Mouse (Mus musculus) thymus, postnatal 10 days (tissue): Measurements from ENCODE around the gene Rnf208.
"Not testable (repeated sequence)": the region's sequence is repeated elsewhere in the genome, so short reads cannot be mapped to it uniquely, and the experiment has no call there.

Experiments
- DNase-seq, 2 experiments: peaks; one replicate each; pipeline ENCODE4 v3.0.0; 2021; ENCODE audit warnings: low spot score in 2 of 2

Rnf208 gene

DNA sequence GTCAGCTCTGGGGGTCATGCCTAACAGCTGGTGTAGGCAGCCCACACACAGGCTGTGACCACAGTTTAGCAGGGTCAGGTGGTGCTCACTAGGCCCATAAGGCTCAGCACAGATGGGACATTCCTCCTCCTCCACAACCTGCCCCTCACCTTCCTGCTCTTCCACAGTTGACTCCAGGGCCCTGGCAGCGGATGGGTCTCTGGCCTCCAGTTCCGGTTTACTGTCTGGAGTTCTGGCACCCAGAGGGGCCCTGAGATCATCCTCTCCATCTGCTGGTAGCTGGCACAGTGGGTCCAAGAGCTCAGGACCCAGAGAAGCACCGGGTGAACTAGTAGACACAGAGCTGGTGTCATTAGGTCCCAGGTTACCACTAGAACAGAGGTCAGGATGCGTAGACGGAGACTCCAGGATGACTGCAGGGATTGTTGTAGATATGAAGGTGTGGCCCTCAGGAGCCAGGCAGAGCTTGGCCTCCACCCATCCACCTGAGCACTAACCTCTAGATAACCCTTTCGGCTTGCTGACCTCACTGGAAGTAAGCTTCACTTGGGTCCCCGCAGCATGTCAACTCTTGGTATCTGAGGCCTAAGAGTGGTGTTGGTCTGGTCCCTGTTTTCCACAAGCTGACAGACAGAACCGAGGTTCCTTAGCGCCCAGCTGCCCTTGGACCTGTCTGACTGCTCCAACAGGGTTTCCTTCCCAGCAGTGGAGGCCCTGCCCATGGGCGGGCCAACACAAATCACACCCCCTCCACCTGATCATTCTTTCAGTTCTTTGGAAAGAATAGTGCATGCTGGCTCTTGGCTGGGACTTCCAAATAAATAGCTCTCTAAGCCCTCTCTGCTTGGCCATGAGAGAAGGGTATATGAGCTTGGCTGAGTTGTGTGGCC is 4.4 kb downstream of the Rnf208 start, which contains the start of gene AL732309.1:
Gene AL732309.1, minus strand, starts transcription at position 681 of the 890 bp plus-strand sequence.
- no peak for DNase-seq

DNA sequence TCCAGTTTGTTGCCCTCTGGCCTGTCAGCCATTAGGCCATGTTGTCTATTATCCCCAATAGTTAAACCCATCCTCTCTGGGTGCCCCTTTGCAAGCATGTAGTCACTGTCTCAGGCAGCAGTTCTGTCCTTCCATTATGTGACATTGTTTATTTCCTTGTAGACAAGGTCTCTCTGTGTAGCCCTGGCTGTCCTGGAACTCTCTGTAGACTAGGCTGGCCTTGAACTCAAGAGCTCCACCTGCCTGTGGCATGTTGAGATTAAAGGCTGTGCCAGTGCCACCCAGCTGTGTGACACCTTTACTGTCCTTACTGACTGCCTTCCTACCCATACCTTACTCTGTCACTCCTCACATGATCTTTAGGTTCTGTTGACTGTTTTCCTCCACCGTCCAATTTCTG is 10.3 kb downstream of the Rnf208 start:
- DNase-seq = no peak

DNA sequence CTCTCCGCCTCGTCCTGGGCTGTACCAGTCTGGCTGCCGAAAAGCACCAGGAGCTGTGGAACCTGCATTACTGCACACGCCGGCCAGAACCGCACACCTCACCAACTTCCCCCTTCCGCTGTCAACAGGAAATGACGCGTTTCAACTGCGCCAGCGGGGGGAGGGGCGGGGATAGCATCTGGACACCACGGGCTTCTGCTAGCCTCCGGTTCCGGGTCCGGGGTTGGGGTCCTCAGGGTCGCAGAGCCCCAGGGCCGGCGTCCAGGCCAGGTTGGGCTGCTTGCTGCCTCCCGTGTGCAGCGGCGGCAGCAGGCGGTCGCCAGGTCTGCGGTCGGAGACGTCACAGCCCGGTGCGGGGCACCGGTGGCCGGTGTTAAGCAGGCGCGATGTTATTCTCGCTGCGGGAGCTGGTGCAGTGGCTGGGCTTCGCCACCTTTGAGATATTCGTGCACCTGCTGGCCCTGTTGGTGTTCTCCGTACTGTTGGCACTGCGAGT is 13.3 kb downstream of the Rnf208 start, which contains the start of gene Tmem203:
Gene Tmem203, plus strand, starts transcription at position 156 of the 496 bp plus-strand sequence.
- DNase-seq = peak; percentile 78 to 82

DNA sequence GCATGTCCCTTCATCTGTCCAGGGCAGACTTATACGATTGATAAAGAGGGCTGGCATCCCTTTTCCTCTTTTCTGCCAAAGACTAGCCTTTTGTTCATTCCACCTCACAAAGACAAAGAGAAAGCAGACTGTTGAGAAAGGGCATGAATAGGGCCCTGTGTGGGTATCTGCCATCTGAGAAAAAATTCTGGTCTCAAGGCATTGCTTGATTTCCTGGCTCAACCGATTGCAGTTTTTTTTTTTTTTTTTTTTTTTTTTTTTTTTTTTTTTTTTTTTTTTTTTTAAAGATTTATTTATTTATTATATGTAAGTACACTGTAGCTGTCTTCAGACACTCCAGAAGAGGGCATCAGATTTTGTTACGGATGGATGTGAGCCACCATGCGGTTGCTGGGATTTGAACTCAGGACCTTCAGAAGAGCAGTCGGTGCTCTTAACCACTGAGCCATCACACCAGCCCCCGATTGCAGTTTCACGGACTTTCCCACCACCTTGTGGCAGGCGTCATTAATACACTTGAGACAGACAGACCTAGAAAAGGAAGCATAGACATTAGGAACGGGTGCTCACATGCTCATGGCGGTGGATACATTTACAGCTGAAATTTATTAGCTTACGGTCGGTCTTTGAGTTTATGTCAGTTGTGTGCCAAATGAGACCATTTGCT is 14.5 kb downstream of the Rnf208 start:
- peak; percentile 40 to 68 for DNase-seq

DNA sequence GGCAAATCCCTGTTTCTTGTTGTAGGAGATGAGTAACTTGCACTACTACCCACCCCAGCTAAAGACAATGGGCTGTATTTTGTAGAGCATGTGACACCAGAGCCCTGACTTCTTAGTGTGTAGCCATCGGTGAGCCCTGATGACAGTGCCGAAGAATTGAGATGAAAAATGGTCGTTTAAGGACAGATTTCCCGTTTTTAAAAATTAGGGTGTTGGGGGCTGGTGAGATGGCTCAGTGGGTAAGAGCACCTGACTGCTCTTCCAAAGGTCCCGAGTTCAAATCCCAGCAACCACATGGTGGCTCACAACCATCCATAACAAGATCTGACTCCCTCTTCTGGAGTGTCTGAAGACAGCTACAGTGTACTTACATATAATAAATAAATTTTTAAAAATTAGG is 15.2 kb downstream of the Rnf208 start:
- DNase-seq = not testable (repeated sequence)

DNA sequence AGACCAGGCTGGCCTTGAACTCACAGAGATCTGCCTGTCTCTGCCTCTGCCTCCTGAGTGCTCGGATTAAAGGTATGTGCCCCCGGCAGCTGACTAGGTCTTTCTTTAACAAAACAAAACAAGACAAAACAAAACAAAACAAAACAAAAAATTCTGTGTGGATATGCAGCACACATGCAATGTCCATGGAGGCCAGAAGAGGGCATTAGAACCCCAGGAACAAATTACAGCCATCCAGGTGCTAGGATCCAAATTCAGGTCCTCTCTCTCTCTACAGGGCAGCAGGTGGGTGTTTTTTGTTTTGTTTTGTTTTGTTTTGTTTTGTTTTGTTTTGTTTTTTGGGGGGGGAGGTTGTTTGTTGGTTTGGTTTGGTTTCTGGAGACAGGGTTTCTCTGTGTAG is 16.8 kb downstream of the Rnf208 start:
- no peak for DNase-seq

DNA sequence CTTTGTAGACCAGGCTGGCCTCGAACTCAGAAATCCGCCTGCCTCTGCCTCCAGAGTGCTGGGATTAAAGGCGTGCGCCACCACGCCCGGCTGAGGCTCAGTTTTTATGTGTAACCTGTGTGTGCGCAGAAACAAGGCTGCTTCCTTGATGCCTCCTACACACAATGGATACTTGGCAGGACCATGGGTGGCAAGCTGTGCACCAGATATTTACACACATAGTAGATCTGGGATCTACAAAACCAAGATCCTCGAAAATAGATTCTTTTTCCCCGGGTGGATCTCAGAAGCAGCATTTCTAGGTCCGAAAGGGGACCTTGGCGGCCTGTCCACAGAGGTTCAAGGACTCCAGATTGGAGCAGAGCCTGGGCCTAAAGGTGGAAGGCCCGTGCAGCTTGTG is 19.8 kb downstream of the Rnf208 start:
- DNase-seq = no peak

DNA sequence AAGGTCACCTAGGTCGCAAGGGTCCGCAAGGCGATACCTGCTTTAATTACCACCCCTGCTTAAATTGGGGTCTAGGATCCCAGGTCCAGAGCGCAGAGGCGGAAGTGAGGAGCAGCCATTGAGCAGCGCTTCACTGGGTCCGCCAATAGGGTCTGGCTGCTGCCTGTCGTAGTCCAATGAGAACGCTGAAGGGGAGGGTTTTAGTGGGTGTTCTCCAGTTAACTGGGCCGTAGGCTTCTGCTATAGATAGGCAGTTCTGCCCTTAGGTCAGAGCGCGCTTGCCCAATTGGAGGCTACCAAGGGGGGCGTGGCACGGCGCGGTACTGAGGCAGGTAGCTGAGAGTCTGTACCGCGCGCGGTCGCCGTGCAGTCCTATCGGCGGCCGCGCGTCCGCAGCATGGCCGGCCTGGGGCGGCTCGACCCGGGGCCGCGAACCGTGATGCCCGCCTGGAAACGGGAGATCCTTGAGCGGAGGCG is 20.3 kb downstream of the Rnf208 start, which contains the start of gene Tprn:
Gene Tprn, plus strand, starts transcription at position 328 of the 477 bp plus-strand sequence.
- peak; percentile 92 to 94 for DNase-seq

DNA sequence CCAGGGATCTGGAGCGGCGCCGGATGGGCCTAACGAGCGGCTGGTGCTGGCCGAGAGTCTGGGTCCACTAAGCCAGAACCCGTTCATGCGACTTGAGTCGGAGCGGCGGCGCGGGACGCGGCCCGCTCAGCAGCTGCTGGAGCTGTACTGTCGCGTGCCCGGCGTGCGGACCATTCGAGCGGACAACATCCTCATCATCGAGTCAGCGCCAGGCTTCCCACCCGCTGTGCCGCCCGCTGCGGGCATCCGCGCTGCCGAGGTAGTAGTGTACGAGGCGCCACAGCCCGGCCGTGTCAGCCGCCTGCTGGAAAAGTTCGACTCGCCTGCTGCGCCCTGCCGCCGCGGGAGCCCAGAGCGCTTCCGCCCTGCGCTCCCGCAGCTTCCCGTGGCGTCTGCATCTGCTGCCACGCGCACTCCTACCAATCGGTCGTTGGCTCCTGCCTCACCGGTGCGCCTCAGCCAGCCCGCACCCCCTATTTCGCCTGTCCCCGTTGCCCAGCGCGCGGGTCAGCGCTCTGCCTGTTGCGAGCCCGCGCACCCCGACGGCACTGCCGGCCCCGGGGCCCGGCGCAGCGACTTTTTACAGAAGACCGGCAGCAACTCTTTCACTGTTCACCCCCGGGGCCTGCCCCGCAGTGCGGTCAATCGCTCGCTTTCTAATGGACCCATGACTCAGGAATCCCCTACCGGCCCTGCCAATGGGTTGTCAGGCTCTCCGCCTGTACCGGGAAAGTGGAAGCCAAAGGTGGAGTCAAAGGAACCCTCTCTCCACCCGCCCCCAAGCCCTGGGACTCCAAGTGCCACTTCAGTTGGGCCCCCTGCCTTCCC is 21.0 kb downstream of the Rnf208 start:
- peak; percentile 47 to 63 for DNase-seq

DNA sequence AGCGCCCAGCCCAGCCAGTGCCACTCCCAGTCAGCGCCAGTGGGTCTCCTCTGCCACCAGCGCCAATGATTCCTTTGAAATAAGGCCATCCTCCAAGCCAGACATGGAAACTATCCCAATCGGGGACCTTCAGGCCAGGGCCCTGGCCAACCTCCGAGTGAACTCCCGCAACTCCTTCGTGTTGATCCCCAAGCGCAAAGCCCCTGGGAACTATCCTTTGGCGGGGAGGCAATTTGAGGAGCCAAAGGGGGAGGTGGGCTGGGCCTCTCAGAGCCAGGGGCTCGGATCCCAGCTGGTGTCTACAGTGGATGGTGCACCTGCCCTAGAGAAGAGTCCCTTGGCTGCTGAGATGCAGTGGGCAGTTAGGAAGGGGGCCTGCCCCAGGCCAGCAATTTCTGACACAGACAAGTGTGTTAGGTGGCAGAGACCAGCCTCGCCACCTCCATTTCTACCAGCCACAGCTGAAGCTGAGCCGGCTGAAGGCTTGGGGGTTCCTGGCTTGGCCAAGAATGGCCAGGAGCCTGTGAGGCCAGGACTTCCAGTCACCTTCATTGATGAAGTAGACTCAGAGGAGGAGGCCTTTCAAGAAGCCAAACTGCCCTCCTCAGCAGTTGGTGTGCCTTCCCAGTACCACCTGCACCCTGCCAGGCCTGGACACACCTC is 21.7 kb downstream of the Rnf208 start:
- no peak for DNase-seq

DNA sequence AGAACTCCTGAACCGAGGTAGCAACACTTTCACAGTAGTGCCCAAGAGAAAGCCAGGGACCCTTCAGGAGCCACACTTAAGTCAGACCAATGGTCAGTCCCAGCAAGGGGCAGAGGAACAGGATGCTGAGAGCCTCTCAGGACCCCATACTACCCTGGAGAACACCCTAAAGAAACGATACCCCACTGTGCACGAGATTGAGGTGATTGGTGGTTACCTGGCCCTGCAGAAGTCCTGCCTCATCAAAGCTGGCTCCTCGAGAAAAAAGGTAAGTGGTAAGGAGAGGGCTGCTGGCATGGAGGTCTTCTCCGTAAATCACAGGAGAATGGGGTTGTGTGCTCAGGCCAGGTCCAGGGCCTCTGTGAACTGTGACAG is 22.2 kb downstream of the Rnf208 start:
- no peak for DNase-seq

DNA sequence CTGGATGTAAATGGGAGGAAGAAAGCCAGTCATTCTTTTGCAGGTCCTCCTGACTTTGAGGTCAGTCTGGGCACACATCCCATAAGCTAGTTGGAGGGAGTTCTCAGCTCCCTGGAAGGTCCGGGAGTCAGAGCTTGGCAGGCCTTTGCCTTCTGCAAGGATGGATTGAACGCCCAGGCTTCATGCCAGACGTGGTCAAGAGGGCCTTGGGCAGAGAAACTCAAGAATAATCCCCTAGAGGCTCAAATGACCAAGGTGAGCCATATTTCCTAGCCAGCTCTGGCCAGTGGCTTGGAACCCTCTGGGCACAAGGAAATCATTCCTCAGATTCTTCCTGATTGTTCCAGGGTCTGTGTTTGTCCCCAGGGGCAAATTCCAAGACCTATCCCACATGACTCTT is 22.8 kb downstream of the Rnf208 start:
- no peak for DNase-seq

DNA sequence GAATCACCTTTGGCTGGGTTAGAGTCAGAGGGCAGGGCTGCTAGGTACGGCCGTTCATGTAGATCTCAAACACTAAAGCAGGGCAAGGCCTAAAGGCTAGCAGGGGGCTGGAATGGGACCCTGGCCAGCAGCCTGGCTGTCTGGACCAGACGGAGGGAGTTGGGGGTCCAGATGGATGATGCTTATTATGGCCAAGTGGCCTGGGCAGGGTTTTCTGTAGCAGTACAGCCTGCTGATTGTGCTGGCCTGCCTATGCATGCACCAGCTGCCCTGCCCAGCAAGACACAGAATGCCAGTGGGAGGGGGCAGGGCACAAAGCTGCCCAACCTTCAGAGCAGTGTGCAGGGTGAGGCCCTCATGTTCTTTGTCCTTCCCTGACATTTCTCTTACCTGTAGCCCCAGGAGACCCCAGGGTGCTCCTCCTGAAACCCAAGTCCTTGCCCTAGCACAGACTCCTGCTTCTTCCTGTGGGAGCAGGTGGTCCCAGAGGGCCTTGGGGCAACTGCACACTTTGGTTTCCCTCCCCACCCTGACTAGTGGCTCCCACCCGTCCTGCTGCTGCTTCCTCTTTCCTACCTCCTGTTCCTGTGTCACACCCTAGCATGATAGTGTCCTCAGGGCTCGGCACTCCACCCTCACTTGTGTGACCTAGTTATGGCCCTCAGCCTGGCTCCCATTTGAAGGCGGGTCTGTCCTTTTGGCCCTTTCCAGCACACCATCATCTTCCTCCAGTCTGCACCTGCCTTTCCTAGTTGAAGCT is 24.0 kb downstream of the Rnf208 start:
- no peak for DNase-seq

DNA sequence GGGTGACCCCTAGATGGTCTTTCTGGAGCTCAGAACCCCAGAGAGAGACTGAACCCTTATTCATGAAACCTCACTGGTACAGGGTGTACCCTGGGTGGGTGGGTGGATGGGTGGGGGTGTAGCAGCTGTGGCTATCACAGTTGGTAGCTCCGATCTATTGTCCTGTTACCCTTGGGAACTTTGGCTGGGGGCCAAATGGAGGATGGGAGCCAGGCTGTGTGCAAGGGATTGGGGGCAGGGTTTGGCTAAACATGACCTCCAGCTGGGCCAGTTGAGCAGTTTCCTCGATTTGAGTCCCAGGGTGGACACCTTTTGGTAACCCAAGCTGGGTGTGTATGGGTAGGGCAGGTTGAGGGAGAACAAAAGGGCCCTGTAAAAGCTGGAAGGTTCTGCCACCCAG is 24.7 kb downstream of the Rnf208 start:
- DNase-seq = no peak

DNA sequence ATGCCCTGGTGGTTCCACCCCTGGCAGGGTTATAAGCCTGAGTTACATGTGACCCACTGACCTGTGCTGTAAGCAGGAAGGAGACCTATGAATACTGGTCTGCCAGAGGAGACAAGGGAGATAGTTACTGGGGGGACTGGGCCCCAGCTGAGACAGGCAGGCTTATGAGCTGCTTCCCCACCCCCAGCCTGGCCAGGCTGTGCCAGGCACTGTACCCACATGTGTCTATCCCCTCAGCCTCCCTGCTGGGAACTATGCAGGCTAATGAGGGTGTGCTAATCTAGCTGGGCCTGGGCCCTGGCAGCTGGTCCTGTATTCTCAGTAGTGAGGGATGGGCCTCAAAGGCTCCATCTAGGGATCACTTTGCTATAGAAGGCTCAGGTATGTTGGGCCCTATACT is 25.2 kb downstream of the Rnf208 start:
- no peak for DNase-seq

DNA sequence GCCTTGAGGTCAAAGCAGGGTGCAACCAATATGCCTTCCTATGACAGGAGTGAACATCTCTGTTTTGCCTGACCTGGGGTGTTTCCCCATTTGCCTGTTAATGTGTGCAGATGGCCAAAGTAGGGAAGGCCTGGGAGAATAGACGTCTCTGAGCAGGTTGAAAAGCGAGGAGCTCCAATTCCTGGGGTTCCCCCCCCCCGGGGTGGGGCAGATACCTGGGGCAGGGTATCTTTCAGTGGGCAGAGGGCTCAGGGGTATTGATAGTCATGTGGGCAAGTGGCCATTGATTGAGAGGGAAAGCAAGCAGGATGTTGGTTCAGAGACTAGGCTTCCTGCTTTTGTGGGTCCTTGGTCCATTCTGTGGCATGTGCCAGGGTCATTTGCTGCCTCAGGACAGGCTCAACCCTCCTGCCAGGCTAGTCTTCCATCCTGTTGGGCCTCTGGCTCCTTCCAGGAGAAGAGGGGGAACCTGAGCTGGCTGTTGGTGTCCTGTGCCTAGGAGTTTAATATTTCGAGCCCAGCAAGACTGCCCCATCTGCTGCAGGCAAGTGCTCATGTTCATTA is 25.8 kb downstream of the Rnf208 start:
- no peak for DNase-seq

DNA sequence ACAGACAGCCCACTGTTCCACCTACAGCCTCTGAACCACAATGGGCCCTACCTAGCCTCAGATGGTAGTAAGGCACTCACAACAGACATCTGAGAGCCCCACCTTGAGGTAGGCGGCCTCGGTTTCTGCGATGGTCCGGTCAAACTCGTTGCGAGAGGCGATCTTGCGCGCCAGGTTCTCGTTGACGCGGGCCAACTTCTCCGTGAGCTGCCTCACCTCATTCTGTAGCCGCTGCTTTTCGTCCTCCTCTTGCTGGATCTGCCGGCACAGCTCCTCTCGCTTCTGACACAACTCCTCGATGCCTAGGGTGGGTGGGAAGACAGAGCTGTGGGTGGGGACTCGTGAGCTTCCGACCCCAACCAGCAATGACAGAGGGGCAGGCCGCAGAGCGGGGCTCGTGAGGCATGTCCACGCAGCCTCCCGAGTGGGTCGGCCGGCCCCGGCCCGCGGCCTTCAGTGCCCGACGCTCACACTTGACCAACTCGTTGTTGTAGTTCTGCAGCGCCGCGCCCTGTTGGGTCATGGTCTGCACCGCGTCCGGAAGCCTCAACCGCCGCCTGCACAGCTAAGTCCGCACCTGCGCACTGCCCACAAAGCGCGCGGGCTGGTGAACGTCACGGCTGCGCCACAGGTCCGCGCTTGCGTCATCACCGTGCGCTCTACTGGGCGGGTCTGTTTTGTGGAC is 29.9 kb downstream of the Rnf208 start, which contains the start of the genes Ssna1 and Anapc2:
Gene Ssna1, minus strand, starts transcription at position 612 of the 685 bp plus-strand sequence.
Gene Anapc2, plus strand, starts transcription at position 652 of the 685 bp plus-strand sequence.
- peak; percentile 94 to 97 for DNase-seq

DNA sequence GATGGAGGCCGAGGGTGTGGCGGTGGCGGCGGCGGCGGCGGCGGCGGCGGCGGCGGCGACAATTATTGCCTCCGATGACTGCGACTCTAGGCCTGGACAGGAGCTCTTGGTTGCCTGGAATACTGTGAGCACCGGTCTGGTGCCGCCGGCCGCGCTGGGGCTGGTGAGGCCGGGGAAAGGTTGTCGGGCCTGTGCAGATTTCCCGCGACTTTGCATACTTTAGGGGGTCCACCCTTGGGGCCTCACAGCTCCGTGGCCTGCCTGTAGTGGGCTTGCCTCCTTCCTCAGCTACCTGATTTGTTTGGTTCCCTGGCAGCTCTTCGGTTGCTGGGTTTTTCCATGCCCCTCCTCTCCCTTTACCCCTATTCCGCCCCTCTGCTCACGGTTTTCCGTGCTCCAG is 30.5 kb downstream of the Rnf208 start:
- DNase-seq = no peak

DNA sequence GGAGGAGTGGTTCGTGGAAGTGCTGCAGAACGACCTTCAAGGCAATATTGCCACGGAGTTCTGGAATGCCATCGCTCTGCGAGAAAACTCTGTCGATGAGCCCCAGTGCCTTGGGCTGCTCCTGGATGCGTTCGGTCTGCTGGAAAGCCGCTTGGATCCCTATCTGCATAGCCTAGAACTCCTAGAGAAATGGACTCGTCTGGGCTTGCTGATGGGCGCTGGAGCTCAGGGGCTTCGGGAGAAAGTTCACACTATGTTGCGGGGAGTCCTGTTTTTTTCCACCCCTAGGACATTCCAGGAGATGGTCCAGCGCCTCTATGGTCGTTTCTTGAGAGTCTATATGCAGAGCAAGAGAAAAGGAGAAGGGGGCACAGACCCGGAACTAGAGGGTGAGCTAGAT is 31.0 kb downstream of the Rnf208 start:
- DNase-seq = no peak
